Mouse (Mus musculus) kidney, embryonic 14.5 days (tissue): Measurements from ENCODE around the gene Ddias. TPM values are rescaled to one million over a fixed set of nuclear protein-coding genes. Genes with fewer than 3 reads are reported as not detected.

ENCODE experiments used
- ATAC-seq: fragments of 200-750 bp; cut with Nextera tagmentation; 2 replicates; pipeline ENCODE4 v1.8.0; 2017; ENCODE audit warnings: moderate number of reproducible peaks, mild to moderate bottlenecking, moderate TSS enrichment, moderate library complexity; ENCODE audit not compliant: low FRiP score, low TSS enrichment
- H3K27ac ChIP-seq: fragments of 300-500 bp; sonication (generic); 2 replicates; pipeline ENCODE4 v1.5.1; 2014; ENCODE audit warnings: low read depth, mild to moderate bottlenecking, low read length, moderate library complexity, mixed read lengths
- H3K27me3 ChIP-seq: fragments of 300-500 bp; sonication (generic); 2 replicates; pipeline ENCODE4 v1.6.1; 2014; ENCODE audit warnings: mild to moderate bottlenecking, low read length; ENCODE audit not compliant: control insufficient read depth, insufficient read depth
- H3K36me3 ChIP-seq: fragments of 300-500 bp; sonication (generic); 2 replicates; pipeline ENCODE4 v1.6.1; 2014; ENCODE audit warnings: low read length, mixed read lengths; ENCODE audit not compliant: control insufficient read depth, insufficient read depth
- H3K4me1 ChIP-seq: fragments of 300-500 bp; sonication (generic); 2 replicates; pipeline ENCODE4 v1.6.1; 2014; ENCODE audit warnings: low read length, mixed read lengths; ENCODE audit not compliant: control insufficient read depth, insufficient read depth
- H3K4me2 ChIP-seq: fragments of 300-500 bp; sonication (generic); replicated peaks from 2 replicates; pipeline ENCODE4 v1.6.1; 2014; ENCODE audit warnings: low read depth, mild to moderate bottlenecking, low read length
- H3K4me3 ChIP-seq: fragments of 300-500 bp; sonication (generic); 2 replicates; pipeline ENCODE4 v1.5.1; 2014; ENCODE audit warnings: mild to moderate bottlenecking, low read length
- H3K9ac ChIP-seq: fragments of 300-500 bp; sonication (generic); 2 replicates; pipeline ENCODE4 v1.6.1; 2014; ENCODE audit warnings: low read depth, mild to moderate bottlenecking, low read length, moderate library complexity
- H3K9me3 ChIP-seq: fragments of 300-500 bp; sonication (generic); 2 replicates; pipeline ENCODE4 v1.6.1; 2016; ENCODE audit warnings: low read length; ENCODE audit not compliant: control insufficient read depth
- WGBS: fragments of 180-500 bp; shearing (Covaris S2); extraction: QIAGEN DNeasy Blood & Tissue Kit; methylation state at CpG from one replicate; pipeline ENCODE4 v1.1.7; 2014; 5-methylcytosine and 5-hydroxymethylcytosine counted together
- polyA plus RNA-seq: library from polyadenylated mRNA; unstranded; fragments of >200 nt; fragmentation: Nextera tagmentation; extraction: Ambion mirVana; gene quantifications from 2 replicates; pipeline ENCODE4 v1.2.1, GENCODE M21; 2014

The Ddias gene
- polyA plus RNA-seq, 1 experiment from 2014 or later, result 17.6 TPM

GRCm38 (mm10) chr7:92819656-92820055 is 54.4 kb downstream of the Ddias start:
- WGBS, result 76% methylated on average over 11 of the region's 11 CpGs
- H3K27me3 ChIP-seq, result no peaks in the 10 kb centered on the region
- no peak overlapping the region for H3K27ac ChIP-seq
- no peaks in the 10 kb centered on the region for H3K4me1 ChIP-seq
- no peak overlapping the region for H3K4me2 ChIP-seq
- no peaks in the 10 kb centered on the region for H3K9me3 ChIP-seq
- ATAC-seq, result no peak
- no peak overlapping the region for H3K9ac ChIP-seq
- H3K36me3 ChIP-seq, result no peaks in the 10 kb centered on the region
- no peak overlapping the region for H3K4me3 ChIP-seq

GRCm38 (mm10) chr7:92817886-92818285 is 56.2 kb downstream of the Ddias start:
- Histone ChIP-seq H3K27ac (no peak overlapping the region), H3K9me3 (no peaks in the 10 kb centered on the region), H3K4me2 (no peak overlapping the region), H3K36me3 (no peaks in the 10 kb centered on the region), H3K4me1 (no peaks in the 10 kb centered on the region), H3K27me3 (no peaks in the 10 kb centered on the region), H3K9ac (no peak overlapping the region), H3K4me3 (no peak overlapping the region)
- 87% methylated on average over 9 of the region's 9 CpGs for WGBS
- no peak for ATAC-seq

GRCm38 (mm10) chr7:92817242-92817641 is 56.8 kb downstream of the Ddias start:
- Histone ChIP-seq H3K27me3 (no peaks in the 10 kb centered on the region), H3K9ac (no peak overlapping the region), H3K9me3 (no peaks in the 10 kb centered on the region), H3K4me3 (no peak overlapping the region), H3K27ac (no peak overlapping the region), H3K4me1 (no peaks in the 10 kb centered on the region), H3K4me2 (no peak overlapping the region), H3K36me3 (no peaks in the 10 kb centered on the region)
- 75% methylated on average over 2 of the region's 2 CpGs for WGBS
- no peak for ATAC-seq

- no peaks in the 10 kb centered on the region for H3K4me1 ChIP-seq
- H3K4me3 ChIP-seq, result no peak overlapping the region
- ATAC-seq, result no peak
- H3K27me3 ChIP-seq, result no peaks in the 10 kb centered on the region
- H3K36me3 ChIP-seq, result no peaks in the 10 kb centered on the region
- no peak overlapping the region for H3K9ac ChIP-seq
- 65% methylated on average over 7 of the region's 7 CpGs for WGBS
- no peak overlapping the region for H3K27ac ChIP-seq
- no peaks in the 10 kb centered on the region for H3K9me3 ChIP-seq
- no peak overlapping the region for H3K4me2 ChIP-seq
Observed at GRCm38 (mm10) chr7:92811667-92812279, 62.3 kb downstream of the Ddias start.

Other genes with a start within 250 kb of the Ddias start
- 3.9 and 6.6 TPM in 2 replicates for gene Ankrd42, start 237.1 kb downstream of the Ddias start, polyA plus RNA-seq
- 20.8 and 22.6 TPM in 2 replicates for gene Pcf11, start 204.3 kb downstream of the Ddias start, polyA plus RNA-seq
- gene Rab30, start 132.6 kb downstream of the Ddias start, polyA plus RNA-seq, result 6.6 and 7.9 TPM in 2 replicates
- 21.5 and 24.2 TPM in 2 replicates for gene Prcp, start 223 bp upstream of the Ddias start, polyA plus RNA-seq
- 2.0 and 2.3 TPM in 2 replicates for gene Fam181b, start 205.6 kb upstream of the Ddias start, polyA plus RNA-seq